Mouse (Mus musculus) c-Kit-positive CD71-positive TER-119-positive erythroid progenitor cells, embryonic 14.5 days (primary cell): ENCODE measurements around the gene Clcf1.

Experiments used
- DNase-seq: peaks from one replicate; pipeline ENCODE4 v3.0.0-alpha.2; 2013; ENCODE audit warnings: low spot score

Clcf1 gene

GRCm38 (mm10) chr19:4214071-4214770, at the start of gene Clcf1, which contains the start of gene AC109138.7:
Gene Clcf1, plus strand, starts transcription at chr19:4214238.
Gene AC109138.7, plus strand, starts transcription at chr19:4214357.
- DNase-seq = no peak

DNA sequence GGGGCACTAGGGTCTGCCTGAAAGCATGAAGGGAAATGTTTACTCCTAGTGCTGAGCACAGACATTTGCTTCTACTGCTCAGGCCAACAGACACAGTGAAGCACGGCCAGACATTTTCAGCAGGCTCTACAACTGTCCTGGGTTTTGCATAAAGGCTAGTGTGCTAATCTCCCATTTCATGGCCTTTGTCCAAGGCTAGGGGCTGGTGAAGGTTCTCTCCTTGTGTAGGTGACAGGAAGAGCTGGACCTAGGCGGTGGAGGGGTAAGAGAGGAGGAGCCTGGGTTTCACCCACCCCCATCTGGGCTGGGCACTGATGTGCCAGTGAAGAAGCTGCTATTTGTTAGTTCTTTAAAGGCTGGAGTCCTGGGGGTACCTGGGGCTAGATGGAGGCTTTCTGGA, 49.3 kb upstream of the Clcf1 start:
- DNase-seq = no peak

GRCm38 (mm10) chr19:4166678-4167476, 47.2 kb upstream of the Clcf1 start:
- DNase-seq = no peak

- peak; percentile 97 for DNase-seq
Measured at GRCm38 (mm10) chr19:4169378-4169784, 44.7 kb upstream of the Clcf1 start.

DNA sequence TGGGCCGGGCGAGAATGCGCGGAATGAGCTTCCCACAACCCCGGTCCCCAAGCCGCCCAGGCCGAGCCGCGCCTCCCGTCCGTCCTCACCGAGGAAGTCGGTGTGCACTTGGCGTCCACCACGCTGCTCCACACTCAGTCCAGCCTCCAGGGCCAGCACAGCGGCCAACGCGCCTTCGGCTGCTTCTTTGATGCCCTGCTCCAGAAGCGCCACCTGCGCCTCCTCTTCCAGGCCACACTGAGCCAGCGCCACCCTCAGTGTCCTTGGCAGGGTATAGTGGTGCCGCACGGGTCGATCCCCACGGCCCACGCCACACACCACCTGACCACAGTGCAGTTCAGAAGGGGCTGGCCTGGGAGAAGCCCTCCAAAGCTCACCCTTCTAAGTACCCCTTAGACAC, 44.2 kb upstream of the Clcf1 start:
- DNase-seq = no peak

GRCm38 (mm10) chr19:4170723-4171392, 43.2 kb upstream of the Clcf1 start:
- DNase-seq = no peak

DNA sequence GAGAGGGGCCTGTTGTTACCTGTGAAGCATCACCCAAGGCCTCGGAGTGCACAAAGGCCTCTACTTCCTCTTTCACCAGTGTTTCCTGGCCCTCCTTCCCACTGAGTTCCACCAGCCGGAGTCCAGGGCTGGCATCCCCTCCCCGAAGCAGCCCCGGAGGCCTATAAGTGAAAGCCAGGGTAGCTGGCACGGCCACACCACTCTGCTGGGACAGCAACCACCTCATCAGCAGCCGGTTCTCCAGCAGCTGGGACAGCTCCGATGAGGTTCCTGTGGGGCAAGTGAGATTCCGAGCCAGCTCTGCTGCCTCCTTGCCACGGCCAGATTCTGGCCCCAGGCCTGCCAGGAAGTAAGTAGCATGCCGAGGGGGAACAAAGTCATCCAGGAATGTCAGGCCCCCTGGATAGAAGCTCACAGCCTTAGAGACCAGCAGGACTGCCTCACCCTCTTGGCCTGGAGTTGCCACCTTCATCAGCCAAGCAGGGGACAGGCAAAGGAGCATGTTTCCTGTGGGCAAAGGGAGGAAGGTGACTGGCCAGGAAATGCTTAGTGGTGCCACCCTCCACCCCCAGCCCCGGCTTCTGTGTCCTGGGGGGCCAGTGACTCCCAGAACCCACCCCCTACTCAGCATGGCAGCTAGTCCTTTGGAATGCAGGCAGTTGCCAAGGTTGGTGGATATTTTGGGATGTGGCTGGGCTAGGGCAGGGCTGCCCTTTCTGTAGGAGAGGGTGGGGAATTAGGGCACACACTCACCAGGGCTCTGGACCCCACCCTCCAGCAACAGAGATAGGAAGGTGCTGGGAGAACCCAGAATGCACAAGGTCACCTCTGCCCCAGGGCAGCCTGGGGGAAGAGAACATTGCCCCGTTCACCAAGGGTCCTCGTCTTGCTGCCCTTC, 42.4 kb upstream of the Clcf1 start:
- DNase-seq = no peak

GRCm38 (mm10) chr19:4172925-4173324, 41.1 kb upstream of the Clcf1 start:
- no peak for DNase-seq

- no peak for DNase-seq
Measured at GRCm38 (mm10) chr19:4175368-4175947, 38.6 kb upstream of the Clcf1 start, which contains the start of gene Carns1. Gene Carns1, minus strand, starts transcription at chr19:4175479.

DNA sequence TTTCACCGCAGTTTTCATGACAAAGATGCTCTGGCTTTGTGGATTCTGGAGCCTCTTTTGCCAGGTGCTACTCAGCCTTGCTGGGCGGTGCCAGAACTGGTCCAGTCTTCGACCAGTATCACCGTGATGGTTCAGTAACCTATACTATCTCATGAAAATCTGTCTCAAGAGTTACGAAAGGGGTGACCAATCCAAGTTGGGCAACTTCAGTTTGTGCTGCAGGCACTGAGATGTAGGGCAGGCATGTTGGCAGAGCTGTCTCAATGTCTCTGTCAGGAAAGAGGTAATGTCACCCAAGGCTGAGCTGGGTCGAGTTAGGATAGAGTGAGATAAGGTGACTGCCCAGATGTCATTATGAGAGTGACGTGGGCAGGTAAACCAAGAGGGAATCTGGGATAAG, 33.6 kb upstream of the Clcf1 start:
- no peak for DNase-seq

DNA sequence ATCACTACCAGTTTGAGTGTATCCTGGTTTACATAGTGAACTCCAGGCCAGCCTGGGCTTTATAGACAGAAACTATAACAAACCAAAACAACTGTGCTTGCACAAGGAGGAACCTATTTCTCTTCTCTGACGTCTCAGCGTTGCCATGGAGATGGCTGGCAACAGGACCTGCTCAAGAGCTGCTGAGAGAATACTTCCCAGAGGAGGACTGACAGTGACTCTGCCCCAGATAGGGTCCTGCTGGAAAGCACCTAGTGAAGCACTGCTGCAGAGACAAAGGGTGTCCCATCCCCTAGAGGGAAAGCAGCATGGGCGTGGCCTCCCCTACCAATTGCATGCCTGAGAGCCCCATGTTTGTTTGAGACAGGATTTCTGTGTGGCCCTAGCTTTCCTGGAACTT, 32.1 kb upstream of the Clcf1 start:
- DNase-seq = no peak

DNA sequence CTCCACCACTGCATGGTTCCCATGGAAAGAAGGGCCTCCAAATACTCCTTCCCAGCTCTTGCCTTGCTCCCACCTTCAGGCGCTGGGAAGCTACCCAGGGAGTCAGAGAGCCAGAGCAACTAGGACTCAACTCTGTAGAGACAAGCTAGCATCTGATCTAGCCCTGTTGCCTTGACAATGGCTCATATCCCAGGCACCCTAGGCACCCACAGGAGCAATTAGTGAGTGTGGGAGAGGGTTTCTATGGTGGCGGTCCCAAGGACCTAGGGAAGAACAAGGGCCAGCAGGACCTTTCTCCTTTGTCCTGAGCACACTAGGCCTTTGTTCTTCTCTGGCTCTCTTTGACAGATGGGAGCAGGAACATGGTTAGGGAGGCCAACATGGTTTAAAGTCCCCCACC, 30.3 kb upstream of the Clcf1 start:
- DNase-seq = no peak

DNA sequence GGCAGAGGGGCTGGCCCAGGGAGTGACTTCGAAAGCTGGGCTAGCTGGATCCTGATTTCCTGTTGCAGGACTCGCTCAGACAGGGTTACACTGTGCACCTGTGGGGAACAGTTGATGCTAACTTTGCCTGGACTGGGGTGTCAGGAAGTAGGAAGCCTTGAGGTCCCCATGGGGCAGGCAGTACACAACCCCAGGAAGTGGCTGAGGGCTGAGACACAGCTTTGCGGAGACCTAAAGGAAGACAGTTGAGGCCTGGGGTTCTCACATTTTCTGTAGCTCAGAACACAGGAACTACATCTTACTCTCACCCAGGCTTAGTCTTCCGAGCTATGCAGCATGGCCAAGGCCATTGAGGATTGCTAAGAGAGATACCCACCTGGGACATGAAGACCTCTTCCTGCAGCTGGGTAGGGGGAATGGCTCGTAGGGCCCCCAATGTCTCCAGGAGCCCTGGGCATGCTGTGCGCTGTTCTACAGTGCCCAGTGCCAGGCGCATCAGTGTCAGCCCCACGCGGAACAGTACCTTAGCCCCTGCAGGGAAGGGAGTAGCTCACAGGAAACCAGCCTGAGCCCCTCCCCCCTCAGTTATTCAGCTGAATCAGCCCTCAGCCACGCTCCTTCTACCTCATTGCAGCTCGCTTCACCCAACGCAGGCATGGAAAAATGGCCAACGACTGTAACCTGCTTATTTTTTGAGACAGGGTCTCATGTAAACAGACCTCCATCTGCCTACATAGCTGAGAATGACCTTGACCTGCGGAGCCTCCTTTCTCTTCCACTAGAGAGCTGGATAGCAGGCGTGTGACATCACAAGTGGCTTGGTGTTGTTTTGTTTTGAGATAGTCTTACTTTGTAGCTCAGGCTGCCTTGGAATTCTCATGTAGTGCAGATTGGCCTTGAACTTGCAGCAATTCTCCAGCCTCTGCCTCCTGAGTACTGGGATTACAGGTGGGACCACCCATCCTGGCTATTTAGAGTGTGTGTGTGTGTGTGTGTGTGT, 28.8 kb upstream of the Clcf1 start:
- DNase-seq = no peak

DNA sequence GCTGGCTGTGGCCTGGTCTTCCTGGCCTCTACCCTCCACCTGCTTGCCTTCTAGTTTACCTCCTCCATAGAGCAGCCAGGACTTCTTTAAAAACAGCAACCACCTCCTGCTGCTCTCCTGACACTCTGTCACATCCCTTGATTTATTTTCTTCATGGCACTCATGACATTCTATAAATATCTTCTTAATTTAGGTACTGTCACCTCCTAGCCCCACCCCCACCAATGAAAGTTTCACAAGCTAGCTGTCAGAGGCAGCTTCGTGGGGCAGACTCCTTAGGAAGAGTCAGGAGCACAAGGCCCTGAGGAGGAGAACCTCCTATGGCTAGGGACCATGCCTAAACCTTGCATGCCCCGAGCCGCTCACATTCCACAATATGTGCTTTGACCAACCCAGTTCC, 26.7 kb upstream of the Clcf1 start:
- DNase-seq = no peak

DNA sequence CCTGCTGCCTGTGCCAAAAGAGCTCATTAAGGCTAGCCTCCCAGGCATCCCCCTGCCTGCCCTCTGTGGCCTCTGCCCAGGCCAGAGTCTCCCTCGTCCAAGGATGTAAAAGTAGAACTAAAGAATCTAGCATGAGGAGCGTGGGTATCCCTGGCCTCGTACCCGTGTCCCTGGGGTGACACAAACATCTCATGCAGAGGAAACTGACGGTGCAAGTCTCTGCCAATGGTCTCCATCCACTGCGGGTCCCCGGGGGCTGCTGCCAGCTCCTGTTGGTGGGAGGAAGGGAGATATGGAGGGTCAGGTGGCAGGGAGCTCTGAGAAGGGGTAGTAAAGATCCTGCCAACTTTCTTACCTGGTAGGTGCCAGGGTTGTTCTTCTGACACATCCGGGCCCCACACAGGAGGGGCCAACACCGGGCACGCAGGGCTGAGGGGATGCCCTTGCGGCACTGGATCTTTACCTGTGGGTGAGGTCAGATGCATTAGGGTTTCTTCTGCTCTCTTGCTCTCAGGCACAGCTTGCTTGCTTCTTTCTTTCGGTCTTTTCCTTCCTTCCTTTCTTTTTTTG, 24.9 kb upstream of the Clcf1 start:
- DNase-seq = no peak

- DNase-seq = no peak
Measured at GRCm38 (mm10) chr19:4190831-4191334, 23.2 kb upstream of the Clcf1 start, which contains the start of gene Tbc1d10c. Gene Tbc1d10c, minus strand, starts transcription at chr19:4191284.

GRCm38 (mm10) chr19:4191528-4192250, 22.3 kb upstream of the Clcf1 start, which contains the start of gene Ppp1ca:
Gene Ppp1ca, plus strand, starts transcription at chr19:4192065.
- peak; percentile 94 for DNase-seq

- DNase-seq = peak; percentile 22
Measured at GRCm38 (mm10) chr19:4192251-4192985, 21.6 kb upstream of the Clcf1 start.
